Mouse (Mus musculus): ENCODE measurements around the gene Stx6.

Gene Stx6

DNA sequence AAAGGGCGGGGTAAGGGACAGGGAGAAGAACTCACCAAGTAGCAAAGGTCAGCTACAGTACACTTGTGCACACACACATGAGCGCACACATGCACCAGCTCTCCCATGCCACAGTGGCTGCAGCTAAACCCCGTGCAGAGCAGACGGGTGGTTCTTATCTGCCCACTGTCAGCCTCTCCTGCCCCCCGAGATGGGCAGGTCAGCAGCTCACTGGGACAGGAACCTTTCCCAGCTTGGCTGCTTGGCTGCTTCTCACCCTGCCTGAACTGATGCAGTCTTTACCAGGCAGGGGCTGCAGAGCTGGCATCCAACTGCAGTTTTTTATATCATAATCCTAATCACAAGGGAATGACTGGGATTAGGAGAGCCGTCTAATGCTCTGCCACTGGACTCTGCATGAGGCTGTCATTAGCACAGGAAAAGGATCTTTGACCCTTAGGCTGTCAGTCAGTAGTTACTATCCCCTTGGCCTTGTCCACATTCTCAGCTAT is 94.2 kb downstream of the Stx6 start:
- no peak for DNase-seq (ENCODE audit: extremely low read depth, insufficient read length, low spot score)

- no peak for DNase-seq (ENCODE audit: extremely low read depth, insufficient read length, low spot score)
Measured at GRCm38 (mm10) chr1:155253126-155253525, 94.6 kb downstream of the Stx6 start.

- no peak for DNase-seq (ENCODE audit: extremely low read depth, insufficient read length, low spot score)
Measured at GRCm38 (mm10) chr1:155254309-155254708, 95.8 kb downstream of the Stx6 start.
